Mouse (Mus musculus) myocyte (in vitro differentiated cells): Measurements from ENCODE around the gene Gm4175. TPM values are rescaled to one million over a fixed set of nuclear protein-coding genes. Genes with fewer than 3 reads are reported as not detected.
"Not testable (repeated sequence)": the region's sequence is repeated elsewhere in the genome, so short reads cannot be mapped to it uniquely, and the experiment has no call there.

Experiments
- H3K27me3 ChIP-seq: one replicate; pipeline ENCODE4 v1.6.1; 2011; ENCODE audit not compliant: control insufficient read depth, insufficient read depth, insufficient read length
- H3K36me3 ChIP-seq: one replicate; pipeline ENCODE4 v1.6.1; 2011; ENCODE audit not compliant: control insufficient read depth, insufficient read depth
- H3K4me2 ChIP-seq: one replicate; pipeline ENCODE4 v1.6.1; 2011; ENCODE audit warnings: low read depth, control low read depth
- H3K4me3 ChIP-seq: one replicate; pipeline ENCODE4 v1.5.1; 2011; ENCODE audit warnings: mild to moderate bottlenecking, control low read depth, moderate library complexity
- H3K79me2 ChIP-seq: one replicate; pipeline ENCODE4 v1.6.1; 2011; ENCODE audit not compliant: control insufficient read depth, insufficient read depth
- H3ac ChIP-seq: one replicate; pipeline ENCODE4 v1.6.1; 2011; ENCODE audit not compliant: control insufficient read depth, insufficient read length
- polyA plus RNA-seq: library from polyadenylated mRNA; unstranded; fragments of >200 nt; fragmentation: generic; extraction: Trizol; gene quantifications from one replicate; pipeline ENCODE4 v1.2.1, GENCODE M21; 2012; ENCODE audit warnings: missing spikeins

The Gm4175 gene
- not detected for polyA plus RNA-seq

- H3K4me3 ChIP-seq, H3K79me2 ChIP-seq, H3K27me3 ChIP-seq, H3ac ChIP-seq, H3K4me2 ChIP-seq, H3K36me3 ChIP-seq: not testable (repeated sequence)
Measured at GRCm38 (mm10) chr7:21761375-21761774, at the start of gene Gm4175. Gm4175 (minus strand) TSS chr7:21761475.

DNA sequence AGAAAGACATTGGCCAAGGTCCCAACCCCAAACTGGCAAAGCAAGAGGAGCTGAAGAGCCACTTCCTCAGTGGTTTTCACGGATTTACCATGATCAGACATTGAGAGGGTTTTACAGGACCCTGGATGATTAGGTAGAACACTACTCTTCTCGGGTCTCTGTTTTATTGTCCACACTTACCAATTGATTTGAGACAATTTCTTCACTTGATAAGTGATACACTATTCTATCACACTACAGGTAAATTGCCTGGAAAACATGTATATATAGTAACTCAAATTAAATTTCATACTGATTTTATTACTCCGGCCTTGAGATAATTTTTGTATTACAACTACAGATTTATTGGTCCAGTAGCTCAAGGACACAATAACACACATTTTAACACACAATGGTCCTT, 35.4 kb upstream of the Gm4175 start, which contains the start of gene Gm4177:
TSS of gene Gm4177 (minus strand) at position 101 of the 400 bp plus-strand sequence.
- H3K4me2 ChIP-seq, H3K27me3 ChIP-seq, H3K4me3 ChIP-seq, H3ac ChIP-seq, H3K79me2 ChIP-seq, H3K36me3 ChIP-seq: not testable (repeated sequence)

Other genes starting within 250 kb of the Gm4175 start
- not detected for gene Vmn1r130, start 249.7 kb downstream of the Gm4175 start, polyA plus RNA-seq
- not detected for gene Vmn1r131, start 215.4 kb downstream of the Gm4175 start, polyA plus RNA-seq
- not detected for gene Vmn1r132, start 147.4 kb downstream of the Gm4175 start, polyA plus RNA-seq
- gene Gm4177, start 35.3 kb upstream of the Gm4175 start, polyA plus RNA-seq: not detected
- not detected for gene Vmn1r135, start 70.9 kb upstream of the Gm4175 start, polyA plus RNA-seq
- not detected for gene Gm5725, start 82.8 kb upstream of the Gm4175 start, polyA plus RNA-seq
- gene Gm5891, start 159.8 kb upstream of the Gm4175 start, polyA plus RNA-seq: not detected
- gene Vmn1r137, start 233.1 kb upstream of the Gm4175 start, polyA plus RNA-seq: not detected